Mouse (Mus musculus) mouse trophoblast stem cell (cell line): ENCODE results near the gene Trpm8.

ENCODE experiments used
- in situ Hi-C, 2 experiments: fragments of 300-500 bp; cut with MseI, MboI; formaldehyde crosslinking; loops; 2 replicates in 1 of 2; 3 replicates in 1 of 2; pipeline ENCODE4 v1.15.1; 2025

The Trpm8 gene

GRCm38 (mm10) chr1:88342615-88343014, 65.2 kb downstream of the Trpm8 start:
- in situ Hi-C loops, result no loop called here

GRCm38 (mm10) chr1:88345580-88345979, 68.1 kb downstream of the Trpm8 start:
- in situ Hi-C loops, result no loop called here

- in situ Hi-C loops, result no loop called here
Measured at GRCm38 (mm10) chr1:88348496-88349005, 71.1 kb downstream of the Trpm8 start.

GRCm38 (mm10) chr1:88350761-88351160, 73.3 kb downstream of the Trpm8 start:
- in situ Hi-C loops, result no loop called here

GRCm38 (mm10) chr1:88355025-88355424, 77.6 kb downstream of the Trpm8 start:
- in situ Hi-C loops, result no loop called here

GRCm38 (mm10) chr1:88355681-88356080, 78.2 kb downstream of the Trpm8 start:
- in situ Hi-C loops, result no loop called here

- in situ Hi-C loops, result no loop called here
Measured at GRCm38 (mm10) chr1:88356616-88357015, 79.2 kb downstream of the Trpm8 start.

- in situ Hi-C loops, result no loop called here
Measured at GRCm38 (mm10) chr1:88357458-88358090, 80.1 kb downstream of the Trpm8 start.

- in situ Hi-C loops, result no loop called here
Measured at GRCm38 (mm10) chr1:88358102-88358654, 80.7 kb downstream of the Trpm8 start.

GRCm38 (mm10) chr1:88361085-88361484, 83.6 kb downstream of the Trpm8 start:
- in situ Hi-C loops, result no loop called here

GRCm38 (mm10) chr1:88366881-88367644, 89.6 kb downstream of the Trpm8 start:
- in situ Hi-C loops, result no loop called here

GRCm38 (mm10) chr1:88378446-88378845, 101.0 kb downstream of the Trpm8 start:
- in situ Hi-C loops, result no loop called here

GRCm38 (mm10) chr1:88391632-88392031, 114.2 kb downstream of the Trpm8 start:
- in situ Hi-C loops, result no loop called here

- in situ Hi-C loops, result no loop called here
Measured at GRCm38 (mm10) chr1:88393321-88393720, 115.9 kb downstream of the Trpm8 start.

- in situ Hi-C loops, result loop anchor here in 1 of 2 experiments (25.0 kb wide), 1 partner anchor 216 kb away; no protein-coding TSS in a partner anchor
Measured at GRCm38 (mm10) chr1:88403378-88403777, 125.9 kb downstream of the Trpm8 start.

- in situ Hi-C loops, result loop anchor here in 1 of 2 experiments (25.0 kb wide), 1 partner anchor 219 kb away; no protein-coding TSS in a partner anchor
Measured at GRCm38 (mm10) chr1:88406078-88406806, 128.8 kb downstream of the Trpm8 start.

GRCm38 (mm10) chr1:88406807-88407198, 129.3 kb downstream of the Trpm8 start, which contains the start of gene Spp2:
TSS of gene Spp2 (plus strand) at chr1:88406961.
- in situ Hi-C loops, result loop anchor here in 1 of 2 experiments (25.0 kb wide), 1 partner anchor 220 kb away; no protein-coding TSS in a partner anchor

- in situ Hi-C loops, result loop anchor here in 1 of 2 experiments (25.0 kb wide), 1 partner anchor 221 kb away; no protein-coding TSS in a partner anchor
Measured at GRCm38 (mm10) chr1:88408340-88408739, 130.9 kb downstream of the Trpm8 start.

GRCm38 (mm10) chr1:88412013-88412412, 134.6 kb downstream of the Trpm8 start:
- in situ Hi-C loops, result loop anchor here in 1 of 2 experiments (25.0 kb wide), 1 partner anchor 225 kb away; no protein-coding TSS in a partner anchor

GRCm38 (mm10) chr1:88418943-88419342, 141.5 kb downstream of the Trpm8 start:
- in situ Hi-C loops, result loop anchor here in 1 of 2 experiments (25.0 kb wide), 1 partner anchor 232 kb away; no protein-coding TSS in a partner anchor

GRCm38 (mm10) chr1:88422045-88422444, 144.6 kb downstream of the Trpm8 start:
- in situ Hi-C loops, result loop anchor here in 1 of 2 experiments (10.0 to 25.0 kb wide), 2 partner anchors 235 to 283 kb away; partner anchors contain the start of gene Arl4c
